Mouse (Mus musculus): ENCODE measurements around the gene Ing2.

- TF ChIP-seq POLR2A (IDR thresholded peaks at IDR 0.05; ENCODE audit: control insufficient read depth, low read depth, low read length) = no peak
- no peak for TF ChIP-seq CTCF (IDR thresholded peaks at IDR 0.05; ENCODE audit: control insufficient read depth, insufficient read depth, insufficient replicate concordance, low read depth, low read length)
Measured at GRCm38 (mm10) chr8:47676631-47677030, 1.3 kb upstream of the Ing2 start.
